Mouse (Mus musculus): ENCODE data around the gene Pcgf1. TPM values are rescaled to one million over a fixed set of nuclear protein-coding genes. Genes with fewer than 3 reads are reported as not detected.
A peak's percentile ranks its signal among the peaks of the same experiment; 100 is the strongest.

Pcgf1 gene
- 25.1 and 28.8 TPM in 2 replicates for polyA plus RNA-seq (2015; fragmentation: Nextera tagmentation; extraction: Ambion mirVana)

- 0 out of 2 replicates have a peak, but pooled peaks cover 6% of the 10 kb centered on the region for H3K36me3 ChIP-seq (ENCODE audit: control insufficient read depth, insufficient read depth, low read length)
- H3K9me3 ChIP-seq (replicated peaks; ENCODE audit: control insufficient read depth, low read length), result no peaks in the 10 kb centered on the region
- peak within 1 kb of the TSS; percentile 86 for H3K9ac ChIP-seq (ENCODE audit: low read length)
- peak; percentile 41 for ATAC-seq (ENCODE audit: insufficient read depth, low FRiP score)
- peak within 1 kb of the TSS; percentile 84 for H3K27ac ChIP-seq (ENCODE audit: low read length)
- WGBS, result under 1% methylated on average over 54 of the region's 54 CpGs
- H3K4me2 ChIP-seq (ENCODE audit: low read depth, low read length), result peak within 1 kb of the TSS; percentile 97
- H3K4me1 ChIP-seq (ENCODE audit: control insufficient read depth, insufficient read depth, low read length), result peaks cover 10% of the 10 kb centered on the region; the same call in 1 of the 2 replicates
- H3K27me3 ChIP-seq (ENCODE audit: control insufficient read depth, insufficient read depth, low read length), result peaks cover 41% of the 10 kb centered on the region
- peak within 1 kb of the TSS; percentile 85 for H3K4me3 ChIP-seq (replicated peaks; ENCODE audit: low read length)
Observed at GRCm38 (mm10) chr6:83077630-83078323, at the start of gene Pcgf1. TSS of gene Pcgf1 (plus strand) at chr6:83077869.

DNA sequence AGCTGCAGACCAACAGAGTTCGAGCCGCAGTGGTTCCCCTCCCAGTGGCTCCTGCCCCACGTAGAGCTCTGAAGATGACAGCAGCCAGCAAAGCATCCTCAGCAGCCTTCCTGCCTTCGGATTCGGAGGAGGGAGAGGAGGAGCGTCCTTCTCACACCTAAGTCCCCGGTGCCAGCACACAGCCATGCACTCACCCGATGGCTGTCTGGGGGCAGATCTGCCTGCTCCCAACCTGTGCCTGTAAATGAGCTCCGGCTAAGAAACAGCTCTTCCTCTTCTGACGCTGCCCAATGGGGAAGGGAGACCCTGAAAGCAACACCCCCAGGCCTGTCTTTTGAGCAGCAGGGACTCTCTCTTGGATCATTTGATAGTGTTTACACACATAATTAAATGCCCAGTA is 47.9 kb upstream of the Pcgf1 start:
- 38% methylated on average over 10 of the region's 10 CpGs for WGBS
- ATAC-seq (ENCODE audit: insufficient read depth, low FRiP score), result no peak
- H3K27me3 ChIP-seq (ENCODE audit: control insufficient read depth, insufficient read depth, low read length), result peaks cover 7% of the 10 kb centered on the region; the same call in 1 of the 2 replicates
- H3K4me3 ChIP-seq (replicated peaks; ENCODE audit: low read length), result no peak overlapping the region
- no peak overlapping the region for H3K9ac ChIP-seq (ENCODE audit: low read length)
- no peaks in the 10 kb centered on the region for H3K36me3 ChIP-seq (ENCODE audit: control insufficient read depth, insufficient read depth, low read length)
- peaks cover 11% of the 10 kb centered on the region for H3K4me1 ChIP-seq (ENCODE audit: control insufficient read depth, insufficient read depth, low read length)
- H3K27ac ChIP-seq (ENCODE audit: low read length), result no peak overlapping the region
- H3K4me2 ChIP-seq (ENCODE audit: low read depth, low read length), result no peak overlapping the region
- no peaks in the 10 kb centered on the region for H3K9me3 ChIP-seq (replicated peaks; ENCODE audit: control insufficient read depth, low read length)

- 78% methylated on average over 7 of the region's 7 CpGs for WGBS
Observed at GRCm38 (mm10) chr6:83031111-83031510, 46.6 kb upstream of the Pcgf1 start.

DNA sequence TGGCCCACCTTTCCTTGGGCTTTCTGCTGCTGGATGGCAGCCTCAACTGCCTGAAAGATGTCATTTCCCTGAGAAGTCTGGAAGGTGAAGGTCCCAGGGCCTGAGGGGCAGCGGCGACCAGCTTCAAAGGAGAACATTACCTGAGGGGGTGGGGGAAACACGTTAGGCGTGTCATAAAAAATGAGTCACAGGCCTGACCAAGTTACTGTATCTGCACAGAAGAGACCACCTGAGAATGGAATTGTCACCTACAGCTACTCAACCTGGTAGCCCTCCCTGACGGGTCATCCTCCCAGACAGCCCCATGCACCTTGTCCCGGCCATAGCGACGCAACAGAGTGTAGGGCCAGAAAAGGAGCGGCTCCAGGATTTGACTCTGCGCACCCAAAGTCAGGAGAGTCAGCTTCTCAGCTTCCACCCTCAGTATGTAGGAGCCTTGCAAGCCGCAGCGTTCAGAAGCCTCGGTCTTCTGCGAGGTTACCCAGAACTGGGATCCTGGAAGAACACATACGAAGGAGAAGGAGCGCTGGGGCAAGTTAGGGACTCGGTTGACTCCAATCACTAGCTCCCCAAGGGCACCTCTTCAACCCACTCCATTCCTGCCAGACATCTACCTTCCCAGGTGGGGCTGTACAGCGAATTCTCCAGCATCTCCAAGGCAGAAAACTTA is 45.6 kb upstream of the Pcgf1 start:
- no peaks in the 10 kb centered on the region for H3K9me3 ChIP-seq (replicated peaks; ENCODE audit: control insufficient read depth, low read length)
- H3K4me1 ChIP-seq (ENCODE audit: control insufficient read depth, insufficient read depth, low read length), result peaks cover 11% of the 10 kb centered on the region
- ATAC-seq (ENCODE audit: insufficient read depth, low FRiP score), result no peak
- peak overlapping the region; percentile 83 for H3K9ac ChIP-seq (ENCODE audit: low read length)
- no peaks in the 10 kb centered on the region for H3K36me3 ChIP-seq (ENCODE audit: control insufficient read depth, insufficient read depth, low read length)
- H3K4me2 ChIP-seq (ENCODE audit: low read depth, low read length), result peak overlapping the region; percentile 92
- H3K4me3 ChIP-seq (replicated peaks; ENCODE audit: low read length), result peak overlapping the region; percentile 59
- peaks cover 7% of the 10 kb centered on the region; the same call in 1 of the 2 replicates for H3K27me3 ChIP-seq (ENCODE audit: control insufficient read depth, insufficient read depth, low read length)
- H3K27ac ChIP-seq (ENCODE audit: low read length), result no peak overlapping the region
- 45% methylated on average over 18 of the region's 18 CpGs for WGBS

More at GRCm38 (mm10) chr6:83031111-83031510, 46.6 kb upstream of the Pcgf1 start:
- Histone ChIP-seq H3K36me3 (ENCODE audit: control insufficient read depth, insufficient read depth, low read length) (no peaks in the 10 kb centered on the region), H3K27ac (ENCODE audit: low read length) (no peak overlapping the region), H3K4me3 (replicated peaks; ENCODE audit: low read length) (no peak overlapping the region), H3K4me1 (ENCODE audit: control insufficient read depth, insufficient read depth, low read length) (peaks cover 11% of the 10 kb centered on the region), H3K9me3 (replicated peaks; ENCODE audit: control insufficient read depth, low read length) (no peaks in the 10 kb centered on the region), H3K27me3 (ENCODE audit: control insufficient read depth, insufficient read depth, low read length) (peaks cover 7% of the 10 kb centered on the region; the same call in 1 of the 2 replicates), H3K9ac (ENCODE audit: low read length) (no peak overlapping the region), H3K4me2 (ENCODE audit: low read depth, low read length) (no peak overlapping the region)
- ATAC-seq (ENCODE audit: insufficient read depth, low FRiP score), result no peak

DNA sequence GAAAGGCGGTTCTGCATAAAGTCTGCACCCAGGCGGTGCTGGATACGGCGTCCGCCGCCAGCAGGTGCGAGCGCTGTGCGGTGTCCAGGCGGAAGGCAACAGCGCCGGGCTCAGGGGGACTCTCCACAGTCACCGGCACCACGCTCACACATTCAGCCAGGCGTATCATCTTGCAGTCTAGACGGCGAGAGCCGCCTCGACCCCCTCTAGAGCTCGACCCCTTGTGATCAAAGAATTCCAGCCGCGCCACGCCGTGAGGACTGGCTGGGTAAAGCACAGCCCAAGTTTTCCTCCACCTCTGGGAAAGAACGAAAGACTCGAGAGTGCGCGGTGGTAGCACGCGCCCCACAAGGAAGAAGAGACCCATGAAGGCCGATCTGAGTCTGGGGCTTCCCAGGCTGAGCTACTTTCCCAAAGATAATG is 44.9 kb upstream of the Pcgf1 start:
- H3K9ac ChIP-seq (ENCODE audit: low read length), result peak overlapping the region; percentile 83
- H3K36me3 ChIP-seq (ENCODE audit: control insufficient read depth, insufficient read depth, low read length), result no peaks in the 10 kb centered on the region
- no peaks in the 10 kb centered on the region for H3K9me3 ChIP-seq (replicated peaks; ENCODE audit: control insufficient read depth, low read length)
- peak; percentile 45 for ATAC-seq (ENCODE audit: insufficient read depth, low FRiP score)
- H3K27ac ChIP-seq (ENCODE audit: low read length), result peak overlapping the region; percentile 91
- peaks cover 15% of the 10 kb centered on the region for H3K4me1 ChIP-seq (ENCODE audit: control insufficient read depth, insufficient read depth, low read length)
- H3K4me2 ChIP-seq (ENCODE audit: low read depth, low read length), result peak overlapping the region; percentile 92
- peaks cover 7% of the 10 kb centered on the region; the same call in 1 of the 2 replicates for H3K27me3 ChIP-seq (ENCODE audit: control insufficient read depth, insufficient read depth, low read length)
- peak overlapping the region; percentile 59 for H3K4me3 ChIP-seq (replicated peaks; ENCODE audit: low read length)
- under 1% methylated on average over 31 of the region's 31 CpGs for WGBS

DNA sequence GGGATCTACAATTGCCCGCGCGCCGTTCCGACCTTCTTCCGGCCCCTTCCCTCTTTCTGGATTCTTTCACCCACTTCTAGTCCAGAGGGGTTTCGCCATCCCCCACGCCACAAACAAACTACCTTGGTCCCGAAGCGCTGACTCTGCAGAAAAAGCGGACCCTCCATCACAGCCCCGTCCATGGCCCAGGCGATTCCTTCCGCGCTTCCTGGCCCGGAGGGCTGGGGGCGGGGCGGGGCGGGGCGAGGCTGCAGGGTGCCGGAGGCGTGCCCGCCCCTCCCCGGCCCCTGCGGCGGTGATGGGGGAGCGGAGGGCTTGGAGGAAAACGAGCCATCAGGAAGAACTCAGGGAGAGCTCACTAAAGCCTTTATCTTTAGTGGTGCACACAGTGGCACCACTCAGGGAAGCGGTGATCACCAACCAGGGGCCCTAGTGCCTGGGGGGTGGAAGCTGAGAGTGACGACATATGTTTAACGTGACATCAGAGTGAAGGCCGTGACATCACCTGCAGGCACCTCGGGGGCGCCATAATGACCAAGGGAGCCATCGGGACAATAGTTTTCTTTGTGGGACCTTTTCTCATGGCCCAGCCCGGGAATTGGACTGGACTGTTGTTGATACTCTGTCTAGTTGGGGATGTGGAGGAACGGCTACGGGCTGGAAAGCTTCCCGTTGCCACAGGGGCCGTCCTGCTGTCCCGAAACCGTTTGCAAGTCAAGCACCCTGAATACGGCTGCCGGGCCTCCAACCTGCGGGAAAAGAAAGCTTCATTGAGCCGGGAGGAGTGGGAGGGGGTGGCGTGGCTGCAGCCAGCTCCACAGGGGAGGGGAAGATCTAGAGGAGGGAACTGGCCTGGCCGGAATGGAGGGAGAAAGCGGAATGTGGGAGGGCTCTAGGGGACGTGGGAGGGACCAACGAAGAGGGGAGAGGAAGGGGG is 44.2 kb upstream of the Pcgf1 start, which contains the start of the genes Dok1 and Loxl3:
Gene Dok1, minus strand, starts transcription at position 223 of the 937 bp plus-strand sequence.
Gene Loxl3, plus strand, starts transcription at position 925 of the 937 bp plus-strand sequence.
- WGBS, result under 1% methylated on average over 51 of the region's 51 CpGs
- peak within 1 kb of the TSS; percentile 91 for H3K27ac ChIP-seq (ENCODE audit: low read length)
- peaks cover 7% of the 10 kb centered on the region; the same call in 1 of the 2 replicates for H3K27me3 ChIP-seq (ENCODE audit: control insufficient read depth, insufficient read depth, low read length)
- H3K4me3 ChIP-seq (replicated peaks; ENCODE audit: low read length), result peak within 1 kb of the TSS; percentile 59
- H3K9me3 ChIP-seq (replicated peaks; ENCODE audit: control insufficient read depth, low read length), result no peaks in the 10 kb centered on the region
- H3K9ac ChIP-seq (ENCODE audit: low read length), result peak within 1 kb of the TSS; percentile 83
- no peaks in the 10 kb centered on the region for H3K36me3 ChIP-seq (ENCODE audit: control insufficient read depth, insufficient read depth, low read length)
- peak within 1 kb of the TSS; percentile 92 for H3K4me2 ChIP-seq (ENCODE audit: low read depth, low read length)
- ATAC-seq (ENCODE audit: insufficient read depth, low FRiP score), result peak; percentile 88
- H3K4me1 ChIP-seq (ENCODE audit: control insufficient read depth, insufficient read depth, low read length), result peaks cover 18% of the 10 kb centered on the region

DNA sequence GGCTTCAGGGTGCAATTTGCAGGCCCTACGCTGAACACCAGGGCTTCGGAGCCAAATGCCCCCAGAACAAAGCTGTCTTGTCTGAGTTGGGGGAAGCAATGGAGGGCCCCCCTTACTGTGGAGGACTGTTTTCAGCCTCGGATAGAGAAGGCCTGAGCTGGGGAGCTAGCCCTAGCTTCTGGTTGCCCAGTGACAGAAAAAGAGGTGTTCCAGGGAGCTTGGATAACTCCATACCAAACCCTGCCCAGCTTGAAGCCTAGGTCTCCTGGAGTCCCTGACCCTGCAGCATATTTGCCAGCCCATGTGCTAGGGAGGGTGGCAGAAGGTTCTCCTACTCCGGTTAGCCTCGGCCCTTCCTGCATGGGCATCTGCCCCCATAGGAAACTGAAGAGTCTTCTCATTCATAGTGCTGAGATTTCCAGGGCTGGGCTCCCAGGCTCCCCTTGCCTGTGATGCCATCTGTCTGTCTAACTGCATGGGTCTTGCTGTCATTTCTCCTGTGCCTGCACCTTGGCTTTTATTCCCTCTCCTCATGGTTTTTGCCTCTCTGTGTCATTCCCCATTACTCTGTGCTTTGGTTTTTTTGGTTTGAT is 43.1 kb upstream of the Pcgf1 start:
- ATAC-seq (ENCODE audit: insufficient read depth, low FRiP score), result no peak
- peak overlapping the region; percentile 59 for H3K4me3 ChIP-seq (replicated peaks; ENCODE audit: low read length)
- H3K27ac ChIP-seq (ENCODE audit: low read length), result peak overlapping the region; percentile 91
- peaks cover 7% of the 10 kb centered on the region; the same call in 1 of the 2 replicates for H3K27me3 ChIP-seq (ENCODE audit: control insufficient read depth, insufficient read depth, low read length)
- peak overlapping the region; percentile 92 for H3K4me2 ChIP-seq (ENCODE audit: low read depth, low read length)
- WGBS, result 25% methylated on average over 5 of the region's 5 CpGs
- H3K9ac ChIP-seq (ENCODE audit: low read length), result peak overlapping the region; percentile 83
- H3K36me3 ChIP-seq (ENCODE audit: control insufficient read depth, insufficient read depth, low read length), result no peaks in the 10 kb centered on the region
- H3K4me1 ChIP-seq (ENCODE audit: control insufficient read depth, insufficient read depth, low read length), result peaks cover 22% of the 10 kb centered on the region
- no peaks in the 10 kb centered on the region for H3K9me3 ChIP-seq (replicated peaks; ENCODE audit: control insufficient read depth, low read length)

DNA sequence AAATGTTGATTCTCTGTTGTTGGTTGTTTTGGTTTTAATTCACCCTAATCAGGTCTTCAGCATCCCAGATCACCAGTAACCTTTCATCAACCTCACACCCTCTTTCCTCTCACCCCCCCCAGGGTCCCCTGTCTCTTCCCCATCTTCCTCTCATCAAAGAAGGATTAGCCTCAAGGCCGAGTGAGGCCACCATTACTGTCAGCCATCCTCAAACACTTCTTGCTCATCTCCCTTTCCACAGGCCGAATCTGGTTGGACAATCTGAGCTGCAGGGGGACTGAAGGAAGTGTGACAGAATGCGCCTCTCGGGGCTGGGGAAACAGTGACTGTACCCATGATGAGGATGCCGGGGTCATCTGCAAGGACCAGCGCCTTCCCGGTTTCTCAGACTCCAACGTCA is 40.5 kb upstream of the Pcgf1 start:
- peaks cover 19% of the 10 kb centered on the region for H3K4me1 ChIP-seq (ENCODE audit: control insufficient read depth, insufficient read depth, low read length)
- H3K36me3 ChIP-seq (ENCODE audit: control insufficient read depth, insufficient read depth, low read length), result no peaks in the 10 kb centered on the region
- no peak overlapping the region for H3K4me2 ChIP-seq (ENCODE audit: low read depth, low read length)
- H3K9me3 ChIP-seq (replicated peaks; ENCODE audit: control insufficient read depth, low read length), result no peaks in the 10 kb centered on the region
- no peak overlapping the region for H3K9ac ChIP-seq (ENCODE audit: low read length)
- ATAC-seq (ENCODE audit: insufficient read depth, low FRiP score), result no peak
- no peak overlapping the region for H3K27ac ChIP-seq (ENCODE audit: low read length)
- WGBS, result 70% methylated on average over 8 of the region's 8 CpGs
- H3K27me3 ChIP-seq (ENCODE audit: control insufficient read depth, insufficient read depth, low read length), result no peaks in the 10 kb centered on the region
- H3K4me3 ChIP-seq (replicated peaks; ENCODE audit: low read length), result no peak overlapping the region

All from stomach, embryonic 16.5 days (tissue).